Mouse (Mus musculus) olfactory bulb, adult 2 months (tissue): ENCODE measurements around the gene Cabp2.

Experiments
- CTCF ChIP-seq: fragments of 200-500 bp; IDR thresholded peaks from 2 replicates; pipeline ENCODE4 v1.5.1; 2012; ENCODE audit warnings: low read depth, mild to moderate bottlenecking, low read length, moderate library complexity; ENCODE audit not compliant: insufficient read depth
- POLR2A ChIP-seq: fragments of 200-500 bp; IDR thresholded peaks from 2 replicates; pipeline ENCODE4 v1.6.1; 2012; ENCODE audit warnings: mild to moderate bottlenecking, low read depth, low read length, moderate library complexity; ENCODE audit not compliant: insufficient read depth

DNA sequence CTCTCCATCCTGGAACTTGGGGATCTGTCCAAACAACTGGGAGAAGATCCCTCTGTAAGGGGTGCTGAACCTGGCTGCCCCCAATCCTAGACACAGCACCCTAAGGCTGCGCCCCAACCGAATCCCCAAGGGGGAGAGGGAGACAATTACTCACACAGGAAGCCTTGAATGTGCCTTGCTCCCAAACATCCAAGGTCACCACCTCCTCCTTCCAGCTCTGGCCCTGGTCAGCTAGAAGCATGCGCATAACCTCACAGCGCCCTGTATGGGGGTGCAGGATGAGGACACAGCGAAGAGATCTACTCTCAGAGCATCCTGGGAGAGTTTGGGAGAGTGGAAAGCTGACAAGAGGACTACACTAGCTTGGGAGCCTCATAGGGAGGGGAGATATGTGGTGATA lies 22.8 kb upstream of the Cabp2 start:
- TF ChIP-seq CTCF = no peak
- TF ChIP-seq POLR2A = no peak
